In the genomic region with DNA sequence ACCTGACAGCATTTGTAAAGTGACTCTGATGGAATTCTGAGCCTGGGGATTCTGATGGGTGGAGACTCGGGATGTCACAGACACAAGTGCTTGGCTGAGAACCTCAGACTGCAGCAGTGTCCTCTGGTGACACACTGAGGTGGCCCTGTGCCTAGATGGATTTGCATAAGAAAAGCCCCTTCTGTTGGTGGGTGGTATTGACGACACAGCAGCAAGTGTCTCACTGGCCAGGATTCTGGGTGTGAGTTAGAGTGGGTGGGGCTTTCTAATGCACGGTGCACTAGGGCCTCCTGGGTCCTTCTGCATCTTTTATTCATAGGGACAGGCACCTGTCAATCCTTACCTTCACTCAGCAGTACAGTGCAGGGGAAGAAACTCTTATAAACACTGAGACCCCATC, we compare ENCODE assay signal across 13 mouse cellular contexts.
A peak's percentile ranks its signal among the peaks of the same experiment; 100 is the strongest.
DNase-seq lines count a peak whose midpoint lies in the region; ATAC-seq lines count a peak whose summit lies in the region.
"Had no signal": no experiment of that assay in that cellular context is flagged by ENCODE, and none has a peak within 500 bp of the region (broad histone marks: within the 10 kb centered on the region; RNA-seq: fewer than 3 reads in every experiment).

No protein-coding gene starts in this region.

- WGBS in hindbrain, embryonic 11.5 days: 10% methylated on average over 3 of the region's 3 CpGs
- WGBS in neural tube, embryonic 12.5 days: 4% methylated on average over 3 of the region's 3 CpGs

- H3K4me1 ChIP-seq in hindbrain, embryonic 11.5 days (replicated peaks; ENCODE audit: control insufficient read depth, insufficient read depth, low read length): peaks cover 2% of the 10 kb centered on the region; the same call in 1 of the 2 replicates
- H3K4me1 ChIP-seq in neural tube, embryonic 12.5 days: peaks cover 25% of the 10 kb centered on the region

- H3K4me2 ChIP-seq in hindbrain, embryonic 11.5 days (replicated peaks; ENCODE audit: low read depth, low read length): no peak overlapping the region
- H3K4me2 ChIP-seq in neural tube, embryonic 12.5 days (replicated peaks): no peak overlapping the region
- H3K4me2 ChIP-seq: embryonic facial prominence, embryonic 12.5 days; heart, embryonic 15.5 days had no signal

- H3K4me3 ChIP-seq in hindbrain, embryonic 11.5 days (ENCODE audit: low read depth, low read length): no peak overlapping the region
- H3K4me3 ChIP-seq in neural tube, embryonic 12.5 days: no peak overlapping the region
- H3K4me3 ChIP-seq: embryonic facial prominence, embryonic 12.5 days; heart, embryonic 15.5 days had no signal

- ATAC-seq in hindbrain, embryonic 11.5 days (ENCODE audit: low FRiP score): peak; percentile 72
- peak; percentile 61; the same call in 1 of the 2 replicates for ATAC-seq in neural tube, embryonic 12.5 days (ENCODE audit: low FRiP score, low read depth)
- ATAC-seq in inflammation-experienced regulatory T-cells, adult 6 months: no peak

- DNase-seq in heart, postnatal 4 days: peak; percentile 13
- no peak for DNase-seq in heart, adult 18-20 months
- DNase-seq in ZHBTc4 (ENCODE audit: low read depth, low spot score): peak; percentile 74
- DNase-seq in hindbrain, embryonic 11.5 days (ENCODE audit: low spot score): peak; percentile 42
- no peak for DNase-seq in natural killer cell, adult 2 months (ENCODE audit: low spot score in 2 of 2)
- DNase-seq in frontal cortex, postnatal 36 days (ENCODE audit: low spot score in 2 of 2): no peak
- DNase-seq: lung, adult 18-20 months; right cerebral cortex, postnatal 4 days had no signal

- H3K9ac ChIP-seq in hindbrain, embryonic 11.5 days (ENCODE audit: low read depth, low read length): no peak overlapping the region
- no peak overlapping the region for H3K9ac ChIP-seq in neural tube, embryonic 12.5 days
- H3K9ac ChIP-seq: embryonic facial prominence, embryonic 12.5 days; heart, embryonic 15.5 days had no signal

- no peak overlapping the region for H3K27ac ChIP-seq in hindbrain, embryonic 11.5 days (ENCODE audit: low read depth, low read length)
- no peak overlapping the region for H3K27ac ChIP-seq in neural tube, embryonic 12.5 days
- H3K27ac ChIP-seq: embryonic facial prominence, embryonic 12.5 days; heart, embryonic 15.5 days; kidney, postnatal 0 days had no signal

- no peaks in the 10 kb centered on the region for H3K36me3 ChIP-seq in hindbrain, embryonic 11.5 days (ENCODE audit: control insufficient read depth, insufficient read depth, low read length)
- H3K36me3 ChIP-seq in neural tube, embryonic 12.5 days: no peaks in the 10 kb centered on the region
- H3K36me3 ChIP-seq: heart, embryonic 15.5 days had no signal

- no peaks in the 10 kb centered on the region for H3K9me3 ChIP-seq in hindbrain, embryonic 11.5 days (ENCODE audit: control insufficient read depth, low read length)
- H3K9me3 ChIP-seq in neural tube, embryonic 12.5 days: no peaks in the 10 kb centered on the region
- H3K9me3 ChIP-seq: embryonic facial prominence, embryonic 12.5 days; heart, embryonic 15.5 days had no signal

- H3K27me3 ChIP-seq in hindbrain, embryonic 11.5 days (ENCODE audit: control insufficient read depth, insufficient read depth, low read length): no peaks in the 10 kb centered on the region
- no peaks in the 10 kb centered on the region for H3K27me3 ChIP-seq in neural tube, embryonic 12.5 days (replicated peaks)
- H3K27me3 ChIP-seq: embryonic facial prominence, embryonic 12.5 days; heart, embryonic 15.5 days had no signal

Comparison
In these comparisons a context has a peak if more than half of its experiments do, and no peak if none do; other contexts are left out.
1. DNase-seq: peak in heart, postnatal 4 days (single experiment), ZHBTc4 (single experiment) and hindbrain, embryonic 11.5 days (single experiment); none in heart, adult 18-20 months (0 of 2), natural killer cell, adult 2 months (0 of 2) and frontal cortex, postnatal 36 days (0 of 2).